Mouse (Mus musculus) cerebellum, adult (tissue): Measurements from ENCODE around the gene Ndufs2.
A peak's percentile ranks its signal among the peaks of the same experiment; 100 is the strongest.

Source experiments
- ATAC-seq: cut with Nextera tagmentation; 2 replicates; pipeline ENCODE4 v1.9.2; 2017; ENCODE audit warnings: mild to moderate bottlenecking, moderate library complexity, mixed read lengths; ENCODE audit not compliant: insufficient number of reproducible peaks, low FRiP score, low TSS enrichment

Gene Ndufs2

GRCm38 (mm10) chr1:171279012-171279705, 28.0 kb upstream of the Ndufs2 start:
- ATAC-seq, result no peak

GRCm38 (mm10) chr1:171278436-171278835, 27.2 kb upstream of the Ndufs2 start:
- ATAC-seq, result no peak

- no peak for ATAC-seq
Measured at GRCm38 (mm10) chr1:171277736-171278135, 26.5 kb upstream of the Ndufs2 start.

DNA sequence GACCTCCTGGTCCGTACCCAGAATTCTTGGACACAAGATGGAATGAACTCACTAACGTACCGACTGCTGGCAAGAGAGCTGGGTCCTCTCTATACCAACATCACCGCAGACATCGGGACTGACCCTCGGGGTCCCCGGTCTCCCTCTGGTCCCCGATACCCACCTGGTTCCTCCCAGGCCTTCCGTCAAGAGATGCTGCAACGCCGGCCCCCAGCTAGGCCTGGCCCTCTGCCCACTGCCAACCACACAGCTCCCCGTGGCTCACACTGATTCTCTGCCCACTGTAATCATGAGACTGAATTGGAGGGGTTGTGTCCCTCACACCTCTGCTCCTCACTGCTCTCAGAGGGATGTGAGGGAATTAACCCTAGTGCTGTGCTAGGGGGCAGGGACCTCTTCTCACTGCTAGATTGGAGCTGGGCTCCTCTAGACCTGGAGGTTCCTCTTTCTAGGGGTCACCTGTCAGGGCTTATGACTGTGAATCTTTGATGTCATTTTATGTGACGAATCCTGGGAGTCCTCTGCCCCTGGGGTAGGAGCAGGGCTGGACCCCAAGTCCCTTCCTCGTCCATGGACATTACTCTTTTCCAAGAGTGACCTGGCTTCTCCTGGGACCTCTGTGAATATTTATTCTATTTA, 25.0 kb upstream of the Ndufs2 start:
- ATAC-seq, result no peak

DNA sequence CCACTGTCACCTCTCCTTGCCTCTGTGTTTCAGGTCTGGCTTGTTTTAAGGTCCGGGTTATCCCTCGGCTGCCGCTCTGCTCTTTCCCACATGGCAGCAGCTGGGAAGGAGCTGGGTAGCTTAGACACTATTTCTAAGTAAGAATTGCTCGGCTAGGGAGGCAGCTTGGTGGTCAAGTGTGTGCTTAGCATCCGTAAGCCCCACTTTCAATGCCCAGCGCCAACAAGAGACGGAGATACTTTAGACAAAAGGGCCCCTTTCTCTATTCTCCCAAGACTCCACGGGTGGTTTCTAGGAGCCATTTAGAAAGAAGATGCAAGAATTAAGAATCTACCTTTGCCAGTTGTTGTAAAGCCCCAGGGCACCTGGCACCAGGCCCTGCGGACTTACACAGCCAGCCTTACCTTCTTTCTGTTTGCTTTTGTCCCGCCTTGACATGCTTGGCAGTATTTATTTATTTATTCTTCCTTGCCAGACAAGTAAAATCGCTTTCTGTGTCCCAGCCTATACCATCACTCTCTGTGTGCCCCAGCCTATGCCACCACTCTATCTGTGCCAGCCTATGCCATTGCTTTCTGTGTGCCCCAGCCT, 24.1 kb upstream of the Ndufs2 start:
- ATAC-seq, result no peak

DNA sequence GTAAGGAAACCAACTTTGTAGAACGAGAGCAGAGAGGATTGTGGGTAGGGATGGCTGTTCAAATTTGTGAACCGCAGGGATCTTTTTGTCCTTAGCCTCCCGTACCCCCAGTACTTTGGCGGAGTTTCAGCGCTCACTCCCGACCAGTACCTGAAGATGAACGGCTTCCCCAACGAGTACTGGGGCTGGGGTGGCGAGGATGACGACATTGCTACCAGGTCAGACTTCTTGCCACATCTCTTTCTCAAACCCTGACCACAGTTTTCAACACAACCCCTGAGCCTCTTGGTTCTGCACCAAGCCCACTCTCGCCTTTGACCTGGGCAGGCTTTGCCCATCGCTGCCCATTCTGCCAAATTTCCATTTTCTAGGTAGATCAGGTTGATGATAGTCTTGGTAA, 23.0 kb upstream of the Ndufs2 start:
- ATAC-seq, result no peak

GRCm38 (mm10) chr1:171272086-171272485, 20.9 kb upstream of the Ndufs2 start:
- ATAC-seq, result no peak

GRCm38 (mm10) chr1:171271622-171272021, 20.4 kb upstream of the Ndufs2 start:
- no peak for ATAC-seq

DNA sequence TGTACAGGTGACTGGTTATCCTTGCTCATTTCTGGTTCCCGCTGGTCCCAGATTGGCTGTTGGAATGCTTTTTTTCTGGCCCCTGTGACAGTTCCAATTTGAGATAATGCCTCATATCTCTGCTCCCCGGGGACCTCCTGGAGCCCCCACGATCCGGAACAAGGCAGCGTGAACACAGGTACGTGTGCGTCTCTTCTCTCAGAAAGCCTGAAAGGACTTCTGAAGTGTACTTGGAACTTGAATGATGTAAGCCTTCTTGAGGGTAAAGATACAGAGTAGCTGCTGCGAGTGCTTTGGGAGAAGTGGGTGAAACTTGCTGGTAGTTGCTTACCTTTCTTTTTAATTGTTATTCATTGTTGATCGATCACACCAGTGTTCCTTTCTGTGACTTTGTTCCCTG, 20.0 kb upstream of the Ndufs2 start:
- no peak for ATAC-seq

DNA sequence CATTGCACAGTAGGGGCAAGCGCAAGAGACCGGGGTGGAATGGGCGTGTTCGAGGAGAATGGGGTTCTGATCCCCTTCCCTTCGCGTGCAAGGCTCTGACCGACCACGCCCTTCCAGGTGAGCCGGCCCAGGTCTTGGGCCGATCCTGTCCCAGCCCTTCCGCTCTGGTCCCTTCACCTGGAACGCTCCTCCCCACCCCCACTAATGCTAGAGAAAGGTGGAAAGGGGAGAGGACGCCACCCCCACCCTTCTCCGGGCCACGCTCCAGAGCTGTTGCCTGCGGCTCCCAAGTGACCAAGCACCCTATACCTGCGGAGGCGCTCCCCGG, 19.3 kb upstream of the Ndufs2 start:
- ATAC-seq, result peak; percentile 53; the same call in 1 of the 2 replicates

GRCm38 (mm10) chr1:171269848-171270572, 18.8 kb upstream of the Ndufs2 start, which contains the start of gene B4galt3:
TSS of gene B4galt3 (plus strand) at chr1:171270328.
- ATAC-seq, result peak; percentile 96

GRCm38 (mm10) chr1:171268341-171268740, 17.2 kb upstream of the Ndufs2 start:
- no peak for ATAC-seq

DNA sequence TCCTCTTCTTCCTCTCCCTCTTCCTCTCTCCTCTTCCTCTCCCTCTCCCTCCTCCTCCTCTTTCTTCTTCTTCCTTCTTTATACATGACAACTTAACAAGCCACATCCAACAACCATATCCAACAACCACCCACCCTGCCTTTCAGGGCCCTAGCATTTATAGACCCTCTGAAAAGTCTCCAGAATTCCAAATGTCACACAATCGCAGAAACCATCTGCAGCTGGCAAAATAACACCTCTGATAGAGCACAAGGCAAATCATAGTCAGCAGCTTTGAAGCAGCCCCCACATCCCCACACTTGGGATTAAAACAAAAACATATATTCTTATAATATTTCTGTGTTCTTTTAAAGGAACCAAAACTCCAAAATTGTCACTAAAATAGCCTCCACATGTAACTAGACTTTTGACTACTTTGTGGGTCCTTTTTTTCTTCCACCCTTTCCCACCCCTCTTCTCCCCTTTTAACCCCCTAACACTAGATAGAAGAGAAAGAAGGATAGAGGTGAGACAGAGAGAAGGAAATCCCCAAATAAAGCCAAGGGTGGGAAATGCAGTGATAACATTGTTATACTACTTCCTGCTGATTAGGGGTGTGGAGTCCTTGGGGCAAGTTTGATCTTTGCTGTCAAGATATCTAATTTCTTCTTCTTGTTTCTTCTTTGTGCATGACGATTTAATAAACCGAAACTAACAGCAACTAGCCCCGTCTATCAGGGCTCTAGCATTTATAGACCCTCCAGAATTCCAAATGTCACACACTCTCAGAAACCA, 15.0 kb upstream of the Ndufs2 start:
- no peak for ATAC-seq

DNA sequence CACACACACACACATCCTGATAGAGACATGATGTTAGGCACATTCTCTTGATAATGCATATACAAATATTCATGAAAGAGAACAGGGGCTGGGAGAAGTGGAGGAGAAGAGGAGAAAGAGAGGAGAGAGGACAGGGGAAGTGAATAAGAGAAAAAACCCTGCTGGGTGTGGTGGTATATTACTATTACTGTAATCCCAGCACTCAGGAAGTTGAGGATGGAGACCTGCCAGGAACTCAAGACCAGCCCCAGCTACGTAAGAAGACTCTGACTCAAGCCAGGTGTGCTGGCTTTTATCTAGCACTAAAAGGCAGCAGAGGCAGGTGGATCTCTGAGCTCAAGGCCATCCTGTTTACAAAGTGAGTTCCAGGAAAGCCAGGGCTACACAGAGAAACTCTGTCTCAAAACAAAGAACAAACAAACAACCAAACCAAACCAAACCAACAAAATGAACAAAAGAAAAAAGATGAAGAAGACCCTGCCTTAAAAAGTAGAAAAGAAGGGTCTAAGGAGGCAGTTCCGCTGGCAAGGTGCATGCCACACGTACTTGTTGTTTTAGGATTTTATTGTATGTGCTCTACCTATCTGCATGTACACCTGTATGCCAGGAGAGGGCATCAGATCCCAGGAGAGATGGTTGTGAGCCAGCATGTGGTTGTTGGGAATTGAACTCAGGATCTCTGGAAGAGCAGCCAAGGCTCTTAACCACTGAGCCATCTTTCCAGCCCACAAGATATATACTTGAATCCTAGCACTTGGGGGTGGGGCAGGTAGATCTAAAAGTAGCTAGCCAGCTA, 12.7 kb upstream of the Ndufs2 start:
- ATAC-seq, result no peak

- ATAC-seq, result no peak
Measured at GRCm38 (mm10) chr1:171263185-171263611, 12.0 kb upstream of the Ndufs2 start.

DNA sequence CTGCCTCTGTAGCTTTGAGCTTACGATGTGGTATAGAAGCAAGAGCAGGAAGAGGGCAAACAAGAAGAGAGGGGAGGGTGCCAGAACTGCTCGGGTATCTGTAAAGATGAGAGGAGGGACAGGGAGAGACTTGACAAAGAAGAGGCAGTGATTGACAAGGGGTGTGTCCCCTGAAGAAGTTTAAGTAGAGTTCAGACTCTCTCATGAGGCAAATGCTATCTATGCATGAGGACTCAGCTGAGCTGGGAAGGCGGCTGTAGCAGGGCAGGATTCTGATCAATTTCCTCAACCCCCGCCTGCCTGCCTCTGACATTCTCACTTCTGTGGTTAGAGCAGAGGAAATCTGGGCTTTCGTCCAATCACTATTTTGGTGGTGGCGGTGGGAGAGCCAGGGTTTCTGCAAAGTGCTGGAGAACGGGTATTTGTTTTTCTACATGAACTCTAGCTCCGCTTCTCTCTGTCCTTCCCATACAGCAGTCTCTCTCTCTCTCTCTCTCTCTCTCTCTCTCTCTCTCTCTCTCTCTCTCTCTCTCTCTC, 11.5 kb upstream of the Ndufs2 start:
- peak; percentile 53; the same call in 1 of the 2 replicates for ATAC-seq

GRCm38 (mm10) chr1:171260316-171260715, 9.1 kb upstream of the Ndufs2 start:
- no peak for ATAC-seq

DNA sequence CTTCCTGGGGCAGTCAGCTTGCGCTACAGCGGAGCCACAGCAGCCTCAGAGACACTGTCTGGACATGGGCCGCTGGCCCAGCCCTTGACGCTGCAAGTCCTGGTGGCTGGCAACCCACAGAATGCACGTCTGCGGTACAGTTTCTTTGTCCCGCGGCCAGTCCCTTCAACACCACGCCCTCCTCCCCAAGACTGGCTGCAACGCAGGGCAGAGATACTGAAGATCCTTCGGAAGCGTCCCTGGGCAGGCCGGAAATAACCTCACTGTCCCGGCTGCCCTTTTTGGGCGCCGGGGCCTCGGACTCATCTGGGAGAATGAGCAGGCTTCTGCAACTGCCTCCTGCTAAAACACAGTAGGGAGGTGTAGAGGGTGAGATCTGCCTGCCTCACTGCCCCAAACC, 7.7 kb upstream of the Ndufs2 start:
- no peak for ATAC-seq

DNA sequence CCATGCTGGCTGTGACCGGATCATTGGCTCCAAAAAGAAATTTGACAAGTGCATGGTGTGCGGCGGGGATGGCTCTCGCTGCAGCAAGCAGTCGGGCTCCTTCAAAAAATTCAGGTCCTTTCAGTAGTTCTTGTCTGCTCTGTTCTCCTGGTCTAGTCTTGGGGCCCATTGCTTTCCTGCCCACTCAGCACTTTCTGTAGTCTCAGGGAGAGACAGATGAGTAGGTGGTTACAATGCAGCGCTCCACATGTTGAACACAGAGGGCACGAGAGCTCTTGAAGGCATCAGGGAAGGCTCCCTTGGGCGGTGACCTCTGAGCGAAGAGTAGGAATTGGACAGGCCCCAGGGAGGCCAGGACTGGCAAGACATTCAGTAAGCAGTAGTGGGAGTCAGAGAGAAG, 6.6 kb upstream of the Ndufs2 start:
- no peak for ATAC-seq
